Mouse (Mus musculus): ENCODE data around the gene Gast.

- TF ChIP-seq TAL1 (IDR thresholded peaks at IDR 0.05; ENCODE audit: low read length) (no peak), GATA1 (IDR thresholded peaks at IDR 0.05; ENCODE audit: low read length) (no peak)
Observed at GRCm38 (mm10) chr11:100382682-100383081, 48.5 kb downstream of the Gast start.
